Mouse (Mus musculus): ENCODE results near the gene Rab42.
A peak's percentile ranks its signal among the peaks of the same experiment; 100 is the strongest.

The Rab42 gene

DNA sequence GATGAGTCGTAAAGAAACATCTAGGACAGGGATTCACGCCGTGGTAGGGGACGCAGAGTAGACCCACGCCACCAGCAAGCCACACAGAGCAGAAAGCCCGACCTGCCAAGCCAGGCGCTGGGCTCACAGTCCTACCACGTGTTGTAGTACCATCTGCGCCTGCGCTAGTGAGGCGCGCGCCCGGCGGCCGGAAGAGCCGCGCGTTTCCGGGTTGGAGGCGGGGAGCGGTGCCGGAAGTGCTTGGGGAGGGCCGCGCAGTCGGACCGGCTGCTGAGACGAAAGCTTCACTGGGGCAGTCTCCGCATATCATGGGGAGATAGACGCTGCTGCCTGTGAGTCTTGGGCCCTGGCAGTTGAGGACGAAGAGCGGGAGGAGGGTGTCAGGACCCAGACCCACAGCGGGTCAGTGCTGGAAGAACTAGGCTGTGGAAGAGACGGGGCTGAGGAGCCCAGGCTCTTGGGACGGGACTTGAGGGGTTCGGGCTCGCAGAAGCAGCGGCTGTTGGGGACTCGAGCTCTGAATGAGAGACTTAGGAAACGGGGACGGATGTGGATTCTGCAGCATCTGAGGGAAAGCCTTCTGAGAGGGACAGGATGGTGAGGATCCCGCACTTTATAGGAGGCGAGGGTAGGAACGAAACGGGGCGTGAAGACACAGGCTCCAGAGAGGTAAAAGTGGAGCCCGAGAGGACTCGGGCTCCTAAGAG, 28.9 kb downstream of the Rab42 start, which contains the start of gene Taf12:
Taf12 (plus strand) TSS at position 220 of the 707 bp plus-strand sequence.
- peak; percentile 95 for DNase-seq (ENCODE audit: extremely low read depth, insufficient read length, low spot score)

DNA sequence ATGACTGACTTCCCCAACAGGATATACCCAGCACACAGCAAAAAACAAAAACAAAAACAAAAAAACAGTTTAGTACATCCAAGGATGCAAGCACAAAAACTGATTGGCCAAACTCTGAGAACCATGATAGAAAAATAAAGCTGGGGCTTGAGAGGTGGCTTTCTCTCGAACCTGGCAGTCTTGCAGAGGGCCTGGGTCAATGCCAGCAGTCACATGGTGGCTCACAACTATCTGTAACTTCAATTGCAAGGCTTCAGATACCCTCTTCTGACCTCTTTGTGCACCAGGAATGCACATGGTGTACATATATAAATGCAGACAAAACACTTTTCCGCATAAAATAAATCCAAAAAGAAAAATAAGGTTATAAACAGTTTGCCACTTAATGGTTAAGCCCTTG, 30.0 kb downstream of the Rab42 start:
- no peak for DNase-seq (ENCODE audit: extremely low read depth, insufficient read length, low spot score)

DNA sequence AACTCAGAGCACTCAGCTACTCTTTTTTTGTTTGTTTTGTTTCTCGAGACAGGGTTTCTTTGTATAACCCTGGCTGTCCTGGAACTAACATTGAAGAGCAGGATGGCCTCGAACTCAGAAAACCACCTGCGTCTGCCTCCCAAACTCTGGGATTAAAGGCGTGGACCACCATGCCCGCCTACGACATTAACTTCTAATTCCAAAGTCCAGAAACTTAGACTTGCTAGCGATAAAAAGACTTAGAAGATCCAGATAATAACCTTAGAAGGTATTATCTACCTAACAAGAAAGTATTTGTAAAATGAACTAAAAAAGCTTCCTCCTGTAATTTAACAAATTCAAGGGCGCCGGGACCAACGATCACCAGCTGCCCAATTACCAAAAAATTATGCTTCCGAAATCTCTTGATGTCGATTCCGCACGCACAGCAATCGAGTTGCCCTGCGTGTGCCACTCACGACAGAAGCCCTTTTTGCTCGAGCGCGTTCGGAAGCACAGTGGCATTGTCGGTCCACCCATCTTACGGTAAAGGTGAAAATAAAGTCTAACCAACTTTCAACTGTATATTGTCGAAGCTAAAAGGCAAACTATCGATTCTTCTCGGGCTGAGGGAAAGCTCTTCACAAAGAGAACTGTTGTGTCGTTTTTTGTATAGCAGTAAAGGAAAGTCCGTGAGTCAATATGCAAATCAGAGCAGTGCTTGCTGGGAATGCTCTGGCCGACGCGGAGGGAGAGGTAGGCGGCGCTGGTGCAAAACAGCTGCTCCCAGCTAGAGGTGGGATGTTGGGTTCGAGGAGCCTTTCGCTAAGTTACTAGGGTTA, 33.2 kb downstream of the Rab42 start:
- DNase-seq (ENCODE audit: extremely low read depth, insufficient read length, low spot score): peak; percentile 89

DNA sequence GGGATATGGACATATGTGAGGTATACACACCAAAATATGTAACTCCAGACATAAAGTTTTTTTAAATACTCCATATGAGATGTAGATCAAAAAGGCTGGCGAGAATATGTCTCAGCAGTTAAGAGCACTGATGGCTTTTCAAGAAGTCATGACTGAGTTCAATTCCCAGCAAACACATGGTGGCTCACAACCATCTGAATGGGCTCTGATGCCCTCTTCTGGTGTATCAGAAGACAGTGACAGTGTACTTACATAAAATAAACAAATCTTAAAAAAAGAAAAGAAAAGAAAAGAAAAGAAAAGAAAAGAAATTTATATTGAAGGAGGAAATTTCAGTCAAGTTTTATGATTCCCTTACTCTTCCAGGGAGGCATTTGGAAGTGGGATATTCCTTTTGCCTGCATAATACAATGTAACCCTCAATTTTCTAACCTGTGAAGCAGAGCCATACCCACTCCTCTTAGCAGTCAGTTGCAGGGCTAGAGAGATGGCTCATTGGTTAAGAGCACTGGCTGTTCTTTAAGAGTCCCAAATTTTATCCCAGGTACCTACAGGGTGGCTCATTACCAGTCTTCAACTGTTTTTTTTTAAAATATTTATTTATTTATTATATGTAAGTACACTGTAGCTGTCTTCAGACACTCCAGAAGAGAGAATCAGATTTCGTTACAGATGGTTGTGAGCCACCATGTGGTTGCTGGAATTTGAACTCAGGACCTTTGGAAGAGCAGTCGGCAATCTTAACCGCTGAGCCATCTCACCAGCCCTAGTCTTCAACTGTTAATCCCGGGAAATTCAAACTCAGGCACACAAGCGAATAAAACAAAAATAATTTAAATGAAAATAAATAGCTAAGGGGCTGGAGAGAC, 34.1 kb downstream of the Rab42 start:
- peak; percentile 47 for DNase-seq (ENCODE audit: extremely low read depth, insufficient read length, low spot score)

DNA sequence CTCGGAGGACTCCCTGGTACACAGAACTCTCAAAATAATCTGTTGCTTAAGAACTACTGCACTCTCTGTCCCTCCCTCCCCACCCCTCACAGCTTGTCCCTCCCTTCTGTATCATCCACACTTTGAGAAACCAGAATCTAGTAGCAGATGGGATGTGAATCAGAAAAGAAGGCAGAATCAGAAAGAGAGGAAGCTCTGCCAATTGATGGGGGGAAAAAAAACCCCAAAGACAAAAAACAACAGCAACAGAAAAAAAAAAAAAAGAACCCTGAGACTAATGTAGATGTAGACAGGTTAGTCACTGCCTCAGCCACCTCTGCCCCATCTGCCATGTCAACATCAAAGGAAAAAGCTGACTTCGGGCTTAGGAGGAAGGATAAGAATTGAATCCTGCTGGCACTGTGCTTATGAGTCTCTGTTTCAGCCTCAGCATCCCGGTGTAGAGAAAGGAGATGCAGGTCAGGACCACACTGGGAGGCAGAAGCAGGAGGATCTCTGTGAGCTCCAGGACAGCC, 36.3 kb downstream of the Rab42 start:
- no peak for DNase-seq (ENCODE audit: extremely low read depth, insufficient read length, low spot score)

DNA sequence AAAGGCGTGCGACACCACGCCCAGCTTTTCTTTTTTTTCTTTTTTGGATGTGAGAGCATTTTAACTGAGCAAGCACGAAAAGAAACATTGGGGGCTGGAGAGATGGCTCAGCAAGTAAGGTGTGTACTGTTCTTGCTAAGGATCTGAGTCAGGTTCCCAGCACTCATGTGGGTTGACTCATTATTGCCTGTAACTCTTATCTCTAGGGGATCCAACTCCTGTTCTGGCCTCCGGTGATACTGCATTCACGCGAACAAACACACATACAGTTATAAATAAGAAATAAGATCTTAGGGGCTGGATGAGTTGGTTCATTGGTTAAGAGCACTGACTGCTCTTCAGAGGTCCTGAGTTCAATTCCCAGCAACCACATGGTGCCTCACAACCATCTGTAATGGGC, 39.9 kb downstream of the Rab42 start:
- no peak for DNase-seq (ENCODE audit: extremely low read depth, insufficient read length, low spot score)

DNA sequence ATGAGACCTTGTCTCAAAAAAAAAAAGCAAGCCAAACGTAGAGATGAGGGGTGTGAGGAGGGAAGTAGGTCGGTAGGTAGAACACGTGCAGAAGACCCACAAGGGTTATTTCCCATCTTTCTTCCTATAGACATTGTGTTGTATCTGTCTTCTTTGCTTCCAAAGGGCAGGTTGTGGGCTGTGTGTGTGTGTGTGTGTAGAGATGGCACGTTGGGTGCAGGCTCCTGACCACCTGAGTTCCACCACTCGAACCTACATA, 40.9 kb downstream of the Rab42 start:
- DNase-seq (ENCODE audit: extremely low read depth, insufficient read length, low spot score): no peak

DNA sequence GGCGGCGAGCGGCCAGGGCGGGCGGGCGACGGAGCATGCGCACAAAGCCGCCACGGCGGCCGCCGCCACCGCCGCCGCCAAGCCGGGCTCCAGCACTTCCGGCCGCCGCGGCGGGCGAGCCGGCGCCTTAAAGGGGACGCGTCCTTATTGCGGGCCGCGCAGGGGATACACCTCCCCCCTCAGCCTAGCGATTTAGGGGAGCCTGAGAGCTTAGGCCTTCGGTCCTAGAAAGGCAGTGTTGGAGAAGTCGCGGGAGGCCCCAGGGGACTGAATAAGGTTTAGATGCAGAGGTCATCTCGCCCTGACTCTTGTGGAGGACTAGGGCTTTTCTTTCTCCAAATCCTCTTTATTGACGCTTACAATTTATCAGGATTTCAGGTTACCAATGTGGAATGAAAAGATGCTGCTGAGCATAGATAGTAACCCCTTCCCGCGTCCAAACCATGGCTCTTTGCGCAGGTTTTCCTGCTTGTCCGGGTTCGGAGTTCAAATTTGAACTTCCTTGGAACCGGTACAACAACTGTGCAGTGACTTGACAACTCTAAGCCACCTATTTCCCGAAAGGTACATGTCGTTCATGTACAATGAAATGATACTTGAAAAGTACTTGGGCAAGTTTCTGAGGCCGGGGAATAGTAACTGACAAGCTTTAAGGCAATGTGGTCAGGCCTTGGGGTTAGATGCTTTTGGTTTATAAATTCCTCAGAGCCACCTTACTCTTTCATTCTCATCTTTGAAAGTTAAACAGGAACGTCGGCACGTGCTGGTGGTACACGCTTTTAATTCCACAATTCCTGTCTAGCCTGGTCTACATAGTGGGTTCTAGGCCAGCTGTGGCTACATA, 41.4 kb downstream of the Rab42 start, which contains the start of gene Gmeb1:
Gmeb1 (minus strand) TSS at position 89 of the 844 bp plus-strand sequence.
- DNase-seq (ENCODE audit: extremely low read depth, insufficient read length, low spot score): peak; percentile 72

DNA sequence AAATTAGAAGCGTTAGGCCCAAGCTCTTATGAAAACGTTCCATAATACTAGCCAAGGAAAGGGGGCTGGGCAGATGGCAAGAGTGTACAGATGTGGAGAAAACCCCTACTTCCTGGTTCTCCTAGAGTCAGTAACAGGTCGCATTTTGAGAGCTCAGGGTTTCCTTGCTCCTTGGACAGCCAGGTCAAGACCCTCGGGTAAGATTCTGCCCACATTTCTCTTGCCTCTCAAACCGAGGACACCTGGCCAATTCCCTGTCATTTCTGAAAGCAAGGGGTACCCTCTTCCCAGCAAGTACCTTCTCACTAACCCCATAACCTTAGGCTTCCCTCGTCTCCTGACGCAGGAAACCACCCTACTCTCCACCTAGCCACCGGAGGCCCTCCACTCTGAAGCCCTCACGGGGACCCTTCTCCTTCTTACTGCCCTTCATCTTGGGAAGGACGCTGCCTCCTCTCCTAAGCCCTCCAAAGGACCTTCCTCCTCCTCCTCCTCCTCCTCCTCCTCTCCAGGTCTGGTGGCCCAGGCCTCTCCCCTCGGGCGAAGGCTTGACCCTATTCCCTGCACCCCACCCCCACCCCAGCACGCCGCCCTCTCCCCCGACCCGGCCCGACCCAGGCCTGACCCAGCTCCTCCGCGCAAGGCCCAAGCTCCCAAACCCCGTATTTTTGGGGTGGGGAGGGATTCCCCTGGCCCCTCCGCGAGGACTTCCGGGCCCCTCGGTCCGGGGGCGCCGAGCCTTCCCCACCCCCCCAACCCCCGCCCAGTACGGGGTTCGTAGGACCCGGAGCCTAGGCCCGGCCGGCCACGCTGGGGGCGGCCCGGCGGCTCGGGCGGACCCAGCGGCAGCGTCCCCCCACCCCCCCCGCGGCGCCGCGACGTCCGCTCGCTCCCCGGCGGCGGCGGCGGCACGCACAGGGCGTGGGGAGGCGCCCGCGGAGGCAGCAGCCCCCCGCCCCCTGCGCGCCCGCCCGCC, 42.5 kb downstream of the Rab42 start:
- peak; percentile 63 for DNase-seq (ENCODE audit: extremely low read depth, insufficient read length, low spot score)

DNA sequence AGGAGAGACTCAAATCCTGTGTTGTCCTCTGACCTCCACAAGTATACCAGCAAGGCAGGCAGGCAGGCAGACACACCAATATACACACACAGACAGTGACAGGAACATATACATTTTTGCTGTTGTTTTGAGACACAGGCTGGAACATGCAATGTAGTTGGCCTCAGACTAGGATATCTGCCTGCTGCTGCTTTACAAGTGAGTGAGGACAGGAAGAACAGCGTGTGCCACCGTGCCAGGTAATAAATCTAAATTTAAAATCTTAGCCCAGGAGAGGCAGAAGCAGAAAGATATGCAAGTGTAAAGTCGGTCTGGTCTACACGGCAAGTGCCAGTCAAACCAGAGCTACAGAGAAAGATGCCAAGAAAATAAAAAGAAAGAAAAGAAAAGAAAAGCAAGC, 43.9 kb downstream of the Rab42 start:
- no peak for DNase-seq (ENCODE audit: extremely low read depth, insufficient read length, low spot score)

DNA sequence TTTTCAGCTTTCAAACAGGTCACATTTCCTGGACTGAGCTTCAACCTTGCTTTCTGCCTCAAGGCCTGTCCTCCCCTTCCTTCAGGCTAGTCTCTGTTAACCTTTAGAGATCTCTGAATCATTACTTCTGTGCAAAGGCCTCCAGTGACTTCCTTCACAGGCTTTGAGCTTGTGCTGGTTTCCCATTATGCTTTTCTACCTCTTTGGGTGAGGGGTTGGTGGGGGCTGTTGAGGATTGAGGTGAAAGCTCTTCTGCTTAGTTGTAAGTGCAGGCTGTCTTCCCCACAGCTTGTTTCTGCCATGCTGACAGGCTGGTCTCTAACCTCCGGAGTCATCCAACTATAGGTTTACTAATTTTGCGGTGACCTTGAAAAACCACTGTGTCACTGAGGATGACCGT, 46.8 kb downstream of the Rab42 start:
- DNase-seq (ENCODE audit: extremely low read depth, insufficient read length, low spot score): no peak

DNA sequence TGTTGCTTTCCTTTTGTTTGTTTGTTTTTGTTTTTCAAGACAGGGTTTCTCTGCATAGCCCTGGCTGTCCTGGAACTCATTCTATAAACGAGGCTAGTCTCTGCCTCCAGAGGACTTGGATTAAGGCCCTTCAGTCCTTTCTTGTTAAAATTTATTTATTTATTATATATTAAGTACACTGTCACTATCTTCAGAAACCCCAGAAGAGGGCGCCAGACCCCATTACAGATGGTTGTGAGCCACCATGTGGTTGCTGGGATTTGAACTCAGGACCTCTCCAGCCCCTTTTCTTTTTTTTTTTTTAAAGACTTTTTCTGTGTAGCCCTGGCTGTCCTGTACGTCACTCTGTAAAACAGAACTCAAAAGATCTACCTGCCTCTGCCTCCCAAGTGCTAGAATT, 48.2 kb downstream of the Rab42 start:
- DNase-seq (ENCODE audit: extremely low read depth, insufficient read length, low spot score): no peak

DNA sequence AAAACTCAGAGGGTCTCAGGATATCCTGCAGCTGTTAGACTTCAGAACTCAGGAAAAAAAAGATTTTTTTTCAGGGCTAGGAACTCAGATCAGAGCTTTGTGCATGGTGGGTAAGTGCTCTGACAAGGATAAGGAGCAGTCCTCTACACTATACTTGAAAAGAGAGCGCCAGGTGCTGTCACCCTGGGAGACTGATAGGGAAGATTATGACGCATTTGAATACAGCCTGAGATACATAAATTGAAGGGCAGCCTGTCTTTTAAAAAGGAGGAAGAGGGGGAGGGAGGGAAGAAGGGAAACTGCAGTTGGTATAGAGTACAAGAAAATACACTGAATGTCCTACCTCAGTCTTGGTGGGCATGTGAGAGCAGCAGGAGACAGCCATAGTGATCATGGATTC, 49.6 kb downstream of the Rab42 start:
- DNase-seq (ENCODE audit: extremely low read depth, insufficient read length, low spot score): no peak

DNA sequence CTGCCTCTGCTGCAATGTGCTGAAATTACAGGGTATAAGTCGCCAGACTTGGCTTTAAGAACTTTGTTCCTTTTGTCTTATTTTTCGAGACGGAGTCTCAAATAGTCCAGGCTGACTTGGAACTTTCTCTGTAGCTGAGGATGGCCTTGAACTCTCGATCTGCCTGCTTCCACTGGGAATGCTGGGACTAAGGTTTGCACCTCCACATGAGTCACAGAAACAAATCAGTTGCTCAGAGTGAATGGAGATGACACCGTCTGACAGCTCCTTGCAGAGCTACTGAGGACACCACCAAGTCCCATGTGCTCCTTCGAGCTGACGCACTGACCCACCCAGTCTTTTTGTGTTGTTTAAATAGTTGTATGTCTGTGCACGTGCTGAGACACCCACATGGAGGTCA, 50.1 kb downstream of the Rab42 start:
- no peak for DNase-seq (ENCODE audit: extremely low read depth, insufficient read length, low spot score)

All from 3134 (cell line).